Mouse (Mus musculus) cerebellum, adult 9-11 months (tissue): ENCODE measurements around the gene Agap3.

ENCODE experiments used
- DNase-seq: peaks from one replicate; pipeline ENCODE4 v3.0.0; 2022

The Agap3 gene

DNA sequence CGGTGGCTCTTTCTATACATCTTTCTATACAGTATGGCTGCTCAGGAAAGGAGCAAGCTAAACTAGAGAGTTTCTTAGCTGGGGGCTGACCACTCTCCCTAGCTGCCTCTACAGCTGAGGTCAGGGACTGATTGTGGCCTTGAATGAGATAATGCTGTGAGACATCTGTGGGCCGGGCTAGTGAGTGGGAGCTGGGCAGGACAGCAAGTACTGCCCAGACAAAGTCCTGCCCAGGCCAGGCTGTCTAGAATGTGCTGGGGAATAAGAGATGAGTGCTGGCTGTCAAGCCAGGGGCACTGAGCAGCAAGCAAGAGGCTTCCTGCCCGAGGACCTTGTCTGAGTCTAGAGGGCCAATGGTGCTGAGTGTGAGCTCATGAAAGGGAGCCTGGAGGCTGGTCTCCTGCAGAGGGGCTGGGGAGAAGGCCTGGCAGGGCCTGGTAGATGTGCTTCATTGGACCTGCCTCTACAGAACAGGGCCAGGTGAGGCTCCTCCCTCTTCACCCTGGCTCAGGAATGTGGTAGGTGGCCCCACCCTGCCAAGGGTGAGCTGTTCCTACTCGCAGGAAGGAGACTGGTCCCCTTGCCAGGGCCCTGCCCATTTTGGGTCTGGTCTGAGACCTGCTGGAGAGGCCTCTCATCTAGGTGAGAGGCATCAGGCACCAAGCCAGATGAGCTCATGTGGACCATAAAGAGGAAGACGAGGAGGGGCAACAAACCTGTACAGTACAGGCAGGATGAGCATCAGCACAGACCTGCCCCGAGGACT, 23.7 kb downstream of the Agap3 start:
- peak; percentile 73 for DNase-seq

DNA sequence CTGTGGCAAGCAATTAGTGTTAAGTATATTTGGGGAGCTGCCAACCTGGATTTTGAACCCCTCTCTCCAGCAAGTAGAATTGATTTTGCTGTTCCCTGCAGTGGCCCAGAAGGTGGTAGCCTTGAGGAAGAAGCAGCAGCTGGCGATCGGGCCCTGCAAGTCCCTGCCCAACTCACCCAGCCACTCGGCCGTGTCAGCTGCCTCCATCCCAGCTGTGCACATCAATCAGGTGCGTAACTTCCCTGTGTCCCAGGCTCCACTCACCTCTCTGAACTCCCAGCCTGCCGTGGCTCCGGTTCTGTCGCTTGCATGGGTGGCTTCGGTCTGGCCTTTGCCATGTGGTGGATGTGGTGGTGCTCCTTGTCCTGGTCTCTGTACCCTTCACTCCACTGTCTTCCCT, 25.9 kb downstream of the Agap3 start:
- DNase-seq = no peak

DNA sequence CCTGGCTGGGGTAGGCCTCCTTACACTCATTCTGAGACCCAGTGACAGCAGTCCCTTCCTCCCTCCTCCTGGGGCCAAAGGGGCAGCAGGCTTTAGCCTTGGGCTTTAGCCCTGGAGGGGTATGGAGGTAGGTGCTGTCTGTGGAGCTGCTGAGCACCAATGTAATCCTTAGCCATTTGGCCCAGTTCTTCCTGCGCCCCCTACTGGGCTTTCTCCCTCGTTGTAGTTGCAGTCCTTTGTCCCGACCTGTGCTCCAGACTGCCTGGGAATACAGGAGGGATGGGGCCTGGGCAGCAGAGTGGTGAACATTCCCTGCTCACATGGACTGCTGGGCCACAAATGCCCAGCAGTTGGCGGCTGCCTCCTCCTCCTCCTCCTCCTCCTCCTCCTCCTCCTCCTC, 29.7 kb downstream of the Agap3 start:
- peak; percentile 76 for DNase-seq

DNA sequence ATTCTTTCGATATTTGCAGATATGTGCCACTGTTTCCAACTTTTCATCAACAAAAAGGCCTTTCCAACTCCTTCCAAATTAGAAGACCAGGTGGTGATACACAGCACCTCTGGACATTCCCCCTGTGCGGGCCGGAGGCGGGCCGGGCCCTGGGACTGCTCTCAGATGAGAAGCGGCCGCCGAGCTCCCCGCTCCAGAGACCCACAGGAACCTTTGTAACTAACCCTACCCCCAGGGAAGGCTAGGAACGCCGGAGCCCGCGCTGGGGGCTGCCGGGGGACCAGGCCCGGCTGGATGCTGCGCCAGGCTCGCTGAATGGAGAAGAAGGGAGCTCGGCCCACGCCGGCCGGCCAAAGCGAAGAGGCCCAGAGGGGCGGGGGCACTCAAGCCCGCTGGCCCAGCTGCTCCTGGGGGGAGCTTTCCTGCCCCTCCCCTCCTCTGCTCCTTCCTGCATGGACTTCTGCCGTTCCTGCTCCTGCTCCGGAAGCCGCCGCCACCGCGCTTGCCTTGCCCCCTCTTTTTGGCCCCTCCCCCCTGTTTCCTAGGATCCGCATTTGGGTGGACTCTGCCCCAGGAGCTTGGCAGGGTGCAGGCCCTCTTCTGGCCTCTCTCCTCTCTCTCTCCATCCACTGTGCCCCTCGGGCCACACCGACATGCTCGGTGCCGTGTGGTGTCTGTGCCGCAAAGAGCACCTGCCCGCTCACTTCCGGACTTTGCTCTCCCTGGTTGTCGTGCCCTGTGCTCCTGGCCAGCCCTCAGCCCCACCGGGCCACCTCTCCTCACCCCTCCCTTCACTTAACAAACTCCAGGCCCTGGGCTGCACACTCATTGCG, 30.5 kb downstream of the Agap3 start:
- DNase-seq = peak; percentile 52

DNA sequence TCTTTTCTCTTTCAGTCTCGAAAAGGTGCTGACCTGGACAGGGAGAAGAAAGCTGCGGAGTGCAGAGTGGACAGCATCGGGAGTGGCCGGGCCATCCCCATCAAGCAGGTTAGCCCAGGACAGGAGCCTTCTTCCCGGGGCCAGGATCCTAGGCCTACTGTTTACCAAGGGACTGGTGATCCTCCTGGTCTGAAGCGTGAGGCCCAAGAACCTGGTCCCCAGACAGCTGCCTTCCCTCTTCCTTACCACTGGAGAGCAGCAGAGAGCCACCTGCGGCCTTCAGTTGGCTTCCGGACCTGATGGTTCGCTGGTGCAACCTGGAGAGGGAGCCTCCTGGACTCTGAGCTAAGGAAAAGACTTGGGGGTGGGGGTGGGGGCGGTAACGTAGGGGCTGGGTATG, 31.3 kb downstream of the Agap3 start:
- peak; percentile 81 for DNase-seq

DNA sequence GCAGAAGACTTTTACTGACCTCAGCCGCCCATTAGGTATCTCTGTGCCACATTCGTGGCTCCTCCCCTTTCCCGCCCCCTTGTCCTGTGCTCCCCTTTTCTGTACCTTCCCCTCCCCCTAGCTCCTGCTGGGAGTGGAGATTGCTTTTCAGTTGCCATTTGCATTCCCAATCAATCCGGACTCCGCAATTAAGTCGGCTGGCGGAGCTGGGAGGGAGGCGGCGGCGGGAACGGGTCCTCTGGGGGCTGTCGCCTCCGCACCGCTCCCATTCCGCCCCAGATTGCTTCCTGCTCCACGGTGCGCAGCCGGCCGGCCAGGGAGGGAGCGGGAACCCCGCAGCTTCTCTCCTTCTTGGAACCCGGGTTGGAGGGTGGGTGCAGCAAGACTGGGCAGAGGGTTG, 33.0 kb downstream of the Agap3 start:
- DNase-seq = peak; percentile 48

DNA sequence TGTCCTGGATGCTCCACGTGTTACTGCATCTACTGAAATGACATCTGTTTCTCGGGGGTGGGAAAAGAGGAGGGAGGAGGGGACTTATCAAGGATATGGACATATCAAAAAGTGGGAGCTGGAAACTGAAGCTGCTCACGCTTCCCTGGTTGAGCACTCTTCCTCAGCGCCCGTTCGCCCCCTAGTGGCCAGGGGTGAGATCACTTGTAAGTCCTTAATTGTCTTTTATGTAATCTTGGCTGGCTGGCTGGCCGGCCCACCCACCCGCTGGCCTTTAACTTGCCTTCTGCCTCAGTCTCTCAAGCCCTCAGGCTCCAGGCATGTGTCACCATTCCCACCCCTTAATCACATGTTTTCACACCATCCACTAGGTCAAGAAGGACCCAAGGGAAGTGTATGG, 34.1 kb downstream of the Agap3 start:
- peak; percentile 88 for DNase-seq

DNA sequence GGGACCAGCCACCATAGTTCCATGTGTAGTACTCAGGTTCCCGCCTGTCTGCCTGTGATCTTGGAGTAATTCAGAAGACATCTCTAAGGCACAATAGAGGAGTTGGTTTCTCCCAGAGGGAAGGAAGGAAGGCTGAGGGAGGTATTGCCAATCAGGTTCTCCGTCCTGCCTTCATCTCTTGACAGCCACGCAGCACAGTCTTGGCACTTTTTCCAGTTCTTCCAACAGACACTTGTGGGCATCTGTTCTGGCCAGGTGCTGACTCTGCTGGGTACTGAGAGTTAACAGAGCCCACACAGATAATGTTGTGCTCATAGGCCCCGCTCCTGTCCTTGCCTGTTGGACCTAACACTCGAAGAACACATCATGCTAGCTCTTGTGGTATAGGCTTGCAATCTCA, 34.8 kb downstream of the Agap3 start:
- peak; percentile 56 for DNase-seq

DNA sequence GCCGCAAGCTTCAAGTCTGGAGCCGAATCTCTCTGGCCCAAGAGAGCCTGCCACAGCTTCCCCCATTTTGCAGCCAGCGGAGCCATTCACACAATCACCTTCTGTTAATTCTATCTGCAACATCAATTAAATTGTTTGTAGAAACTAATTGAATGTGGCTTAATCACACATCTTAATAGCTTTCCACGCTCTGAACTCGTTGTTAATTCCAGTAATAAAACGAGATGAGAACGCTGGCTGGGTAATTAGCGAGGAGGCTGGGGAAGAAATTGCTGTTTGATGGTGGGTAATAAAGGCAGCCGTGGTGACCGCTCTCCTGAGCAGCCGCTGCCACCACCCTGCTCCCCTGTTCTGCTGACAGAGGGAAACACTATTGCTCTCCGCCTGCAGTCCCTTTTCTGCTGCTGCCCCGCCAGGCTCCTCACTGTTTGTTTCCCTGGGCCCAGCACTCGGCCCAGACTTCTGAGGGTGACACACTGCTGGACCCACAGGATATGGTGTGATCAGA, 38.5 kb downstream of the Agap3 start:
- DNase-seq = no peak

DNA sequence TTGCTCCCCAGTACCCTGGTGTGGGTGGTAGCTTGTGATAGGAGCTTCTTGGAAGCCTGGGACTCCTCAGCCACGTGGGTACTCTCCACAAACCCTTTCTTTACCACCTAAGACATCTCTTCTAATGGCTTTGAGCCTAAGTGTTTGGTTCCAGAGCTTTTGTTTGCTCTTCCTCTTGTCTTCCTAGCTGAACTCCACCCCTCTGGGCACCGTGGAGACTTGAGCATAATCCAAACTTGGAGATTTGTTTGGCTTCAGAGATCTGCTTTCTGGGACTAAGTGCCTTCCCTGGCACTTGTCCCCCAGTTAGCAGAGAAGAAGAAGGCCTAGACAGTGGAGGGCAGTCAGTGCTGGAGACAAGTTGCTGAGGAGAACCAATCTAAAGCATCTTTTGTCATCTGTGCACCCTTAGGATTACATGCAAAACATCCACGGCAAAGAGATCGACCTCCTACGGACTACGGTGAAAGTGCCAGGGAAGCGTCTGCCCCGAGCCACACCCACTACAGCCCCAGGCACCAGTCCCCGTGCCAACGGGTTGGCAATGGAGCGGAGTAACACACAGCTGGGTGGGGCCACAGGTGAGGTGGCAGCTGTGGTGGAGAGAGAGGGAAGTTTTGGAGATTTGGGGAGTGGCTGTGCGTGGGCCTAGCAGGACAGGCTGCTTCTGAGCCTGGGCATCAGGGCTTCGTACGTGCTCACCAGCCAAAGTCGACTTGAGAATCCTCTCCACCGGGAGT, 40.7 kb downstream of the Agap3 start:
- peak; percentile 21 for DNase-seq

DNA sequence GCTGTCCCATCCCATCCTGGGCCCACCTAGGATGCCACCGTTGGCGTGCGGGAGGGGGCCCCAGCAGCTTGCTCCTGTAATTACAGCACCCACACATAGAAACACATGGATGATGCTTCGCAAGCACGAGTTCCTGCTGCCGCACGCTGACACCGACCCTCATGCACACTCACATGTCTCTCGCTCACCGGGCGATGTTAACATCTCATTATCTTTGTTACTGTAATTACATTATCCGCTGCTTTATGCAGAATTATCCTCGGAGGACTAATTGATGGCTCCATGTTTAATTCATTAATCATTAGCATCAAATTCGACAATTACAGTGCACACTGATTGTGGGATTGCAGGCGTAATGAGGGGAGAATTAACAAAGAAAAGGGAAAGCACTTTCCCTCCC, 43.0 kb downstream of the Agap3 start:
- peak; percentile 11 for DNase-seq

DNA sequence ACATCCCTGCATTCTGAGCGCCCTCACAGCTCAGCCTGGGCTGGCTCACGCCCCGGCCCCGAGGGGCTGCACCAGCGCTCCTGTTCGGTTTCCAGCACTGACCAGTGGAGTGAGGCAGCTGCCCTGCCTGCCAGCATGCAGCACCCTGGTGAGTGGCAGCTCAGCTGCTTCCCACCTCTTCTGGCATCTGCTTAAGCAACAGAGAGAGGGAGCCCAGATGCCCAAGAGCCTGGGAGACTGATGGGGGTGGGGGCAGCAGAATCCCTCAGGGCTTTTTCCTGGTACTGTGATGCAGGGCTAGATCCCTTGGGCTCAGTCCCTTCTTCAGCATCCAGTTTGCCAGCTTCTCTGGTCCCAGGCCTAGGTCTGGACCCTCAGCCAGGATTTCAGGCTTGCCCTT, 44.8 kb downstream of the Agap3 start:
- peak; percentile 11 for DNase-seq

DNA sequence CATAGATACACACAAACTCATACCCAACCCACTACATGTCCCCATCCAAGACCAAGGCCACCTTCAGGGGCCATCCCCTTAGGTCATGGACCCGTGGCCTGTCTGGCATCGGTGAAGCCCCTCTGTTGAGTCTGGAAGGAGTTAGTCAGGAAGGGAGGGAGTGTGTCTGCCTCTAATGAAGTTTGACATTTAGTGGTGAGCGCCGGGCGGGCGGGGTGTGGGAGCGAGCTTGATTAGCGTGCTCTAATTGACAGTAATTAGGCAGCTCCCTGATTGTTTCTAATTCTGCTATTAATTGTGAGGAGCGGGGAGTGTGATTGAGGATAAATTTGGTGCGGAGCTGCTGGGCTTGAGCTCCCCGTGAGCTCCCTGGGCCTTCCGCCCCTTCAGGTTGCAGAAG, 45.5 kb downstream of the Agap3 start:
- DNase-seq = no peak

DNA sequence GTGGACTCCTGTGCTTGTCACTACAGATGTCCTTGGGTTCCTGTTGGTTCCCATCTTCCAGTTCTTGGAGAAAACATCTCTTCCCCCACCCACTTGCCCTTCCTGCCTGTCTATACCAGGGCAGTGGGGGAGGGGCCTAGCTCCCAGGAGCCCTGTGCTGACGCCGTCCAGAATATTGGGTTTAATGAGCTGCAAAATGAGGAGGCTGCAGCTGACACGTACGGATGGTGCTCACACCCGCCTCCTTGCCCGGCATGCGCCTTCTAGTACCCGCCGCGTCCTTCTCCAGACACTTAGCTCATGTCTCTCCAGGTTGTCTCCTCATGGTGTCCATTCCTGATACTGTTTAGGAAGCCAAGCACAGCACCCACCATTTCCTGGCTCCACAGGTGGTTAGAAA, 47.1 kb downstream of the Agap3 start:
- DNase-seq = peak; percentile 21

DNA sequence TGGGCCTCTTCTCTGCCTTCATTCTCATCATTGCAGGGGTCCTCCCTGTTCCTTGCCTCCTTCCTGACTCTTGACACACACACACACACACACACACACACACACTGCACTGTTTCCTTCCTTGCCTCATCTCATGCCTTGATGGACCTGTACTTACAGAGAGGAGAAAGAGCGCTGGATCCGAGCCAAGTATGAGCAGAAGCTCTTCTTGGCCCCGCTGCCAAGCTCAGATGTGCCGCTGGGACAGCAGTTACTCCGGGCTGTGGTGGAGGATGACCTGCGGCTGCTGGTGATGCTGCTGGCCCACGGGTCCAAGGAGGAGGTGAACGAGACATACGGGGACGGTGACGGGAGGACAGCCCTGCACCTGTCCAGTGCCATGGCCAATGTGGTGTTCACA, 48.9 kb downstream of the Agap3 start:
- DNase-seq = peak; percentile 46

DNA sequence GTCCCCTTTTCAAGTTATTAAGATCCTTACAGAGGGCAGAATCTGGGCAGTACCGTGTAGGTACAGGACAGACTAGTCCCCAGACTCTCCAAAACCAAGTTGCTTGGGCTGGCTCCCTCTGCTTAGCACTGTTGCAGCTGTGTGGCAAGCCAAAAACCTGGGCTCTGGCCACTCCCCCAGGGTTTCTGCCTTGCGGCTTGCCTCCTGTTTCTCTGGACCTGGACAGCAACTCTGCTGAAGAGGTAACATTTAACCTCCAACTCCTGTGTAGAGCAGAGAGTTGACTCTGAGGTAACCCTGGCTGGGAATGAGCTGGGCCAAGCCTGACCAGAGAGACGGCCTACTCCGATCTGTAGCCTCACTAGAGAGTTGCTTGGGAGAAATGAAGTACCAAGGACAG, 50.8 kb downstream of the Agap3 start:
- DNase-seq = no peak

DNA sequence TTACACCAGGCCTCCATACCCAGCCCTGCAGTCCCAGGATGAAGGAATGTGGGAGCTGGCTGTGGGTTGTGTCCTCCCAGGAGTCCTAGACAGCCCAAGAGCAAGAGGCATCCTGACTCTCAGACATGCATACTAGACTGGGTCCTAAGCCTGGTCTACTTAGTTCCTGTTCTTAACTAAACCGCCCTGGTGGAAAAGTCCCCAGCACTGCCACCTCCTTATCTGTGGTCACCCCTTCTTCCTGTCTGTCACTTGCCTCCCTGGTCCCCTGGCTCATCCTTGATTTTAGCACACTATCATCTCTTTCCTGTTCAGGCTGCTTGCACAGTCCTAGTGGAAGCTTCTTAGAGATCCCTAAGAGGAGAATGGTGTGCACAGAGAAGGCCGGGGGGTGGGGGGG, 53.5 kb downstream of the Agap3 start:
- no peak for DNase-seq

DNA sequence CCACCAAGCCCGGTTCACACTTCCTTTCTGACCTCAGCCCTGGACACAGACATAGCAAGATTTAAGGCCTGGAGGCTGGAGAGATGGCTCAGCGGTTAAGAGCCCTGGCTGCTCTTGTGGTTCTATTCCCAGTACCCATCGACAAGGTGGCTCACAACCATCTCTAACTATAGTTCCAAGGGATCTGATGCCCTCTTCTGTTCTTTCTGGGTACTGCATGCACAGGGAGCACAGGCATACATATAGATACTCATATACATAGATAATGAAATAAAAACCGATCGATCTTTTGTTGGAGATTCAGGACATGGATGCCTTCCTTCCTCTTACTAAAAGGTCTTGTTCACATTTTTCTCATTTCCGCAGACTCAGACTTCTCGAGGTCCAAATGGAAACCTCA, 56.4 kb downstream of the Agap3 start:
- DNase-seq = no peak

DNA sequence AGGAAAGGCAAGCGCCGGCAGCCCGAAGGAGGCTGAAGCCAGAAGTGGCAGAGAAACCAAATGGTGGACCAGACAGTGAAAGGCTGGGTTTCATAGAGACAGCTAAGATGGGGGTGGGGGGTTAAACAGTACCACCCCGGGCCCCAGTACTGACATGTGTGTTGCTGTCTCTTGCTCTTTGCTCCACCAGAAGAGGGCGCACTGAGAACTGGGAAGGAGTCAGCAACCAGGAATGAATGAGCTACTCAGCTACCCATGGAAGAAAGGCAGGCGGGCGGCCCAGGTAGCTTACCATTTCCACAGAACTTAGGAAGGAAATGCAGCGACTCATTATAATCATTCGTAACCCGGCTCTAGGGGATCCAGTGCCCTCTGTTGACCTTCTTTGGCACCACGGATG, 58.7 kb downstream of the Agap3 start:
- DNase-seq = no peak

DNA sequence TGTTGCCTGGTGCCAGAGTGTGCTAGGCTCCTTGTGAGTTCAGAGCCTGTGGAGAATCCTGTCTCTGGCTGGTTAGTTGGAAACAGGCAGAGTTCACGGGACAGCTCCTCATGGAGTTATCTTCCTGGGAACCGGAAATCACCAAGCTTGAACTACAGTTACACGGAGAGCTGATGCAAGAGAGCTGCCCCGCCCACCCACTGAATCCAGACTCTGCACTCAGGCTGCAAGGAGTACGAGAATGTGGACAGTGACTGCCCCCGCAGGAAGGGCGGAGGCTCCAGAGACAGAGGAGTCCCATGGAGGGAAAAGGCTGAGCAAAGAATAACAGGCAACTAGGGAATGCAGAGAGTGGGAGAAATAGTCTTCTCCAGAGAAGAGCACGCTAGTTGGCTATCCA, 60.3 kb downstream of the Agap3 start:
- DNase-seq = no peak

DNA sequence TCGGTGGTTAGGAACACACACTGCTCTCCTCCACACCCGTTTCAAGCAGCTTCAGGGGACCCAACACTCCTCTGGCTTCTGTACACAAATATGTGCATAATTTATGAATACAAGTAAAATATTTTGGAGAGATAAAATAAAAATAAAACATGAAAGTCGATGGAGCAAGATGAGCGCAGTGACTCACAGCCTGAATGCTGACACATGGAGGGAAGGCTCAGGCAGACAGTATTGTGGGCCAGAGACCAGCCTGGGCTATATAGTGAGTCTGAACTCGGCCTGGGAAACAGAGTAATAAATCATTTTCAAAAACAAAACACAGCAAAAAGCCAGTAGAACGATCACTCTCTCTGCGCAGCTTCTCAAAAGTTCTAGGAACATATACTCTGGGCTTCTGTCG, 69.4 kb downstream of the Agap3 start:
- DNase-seq = no peak

DNA sequence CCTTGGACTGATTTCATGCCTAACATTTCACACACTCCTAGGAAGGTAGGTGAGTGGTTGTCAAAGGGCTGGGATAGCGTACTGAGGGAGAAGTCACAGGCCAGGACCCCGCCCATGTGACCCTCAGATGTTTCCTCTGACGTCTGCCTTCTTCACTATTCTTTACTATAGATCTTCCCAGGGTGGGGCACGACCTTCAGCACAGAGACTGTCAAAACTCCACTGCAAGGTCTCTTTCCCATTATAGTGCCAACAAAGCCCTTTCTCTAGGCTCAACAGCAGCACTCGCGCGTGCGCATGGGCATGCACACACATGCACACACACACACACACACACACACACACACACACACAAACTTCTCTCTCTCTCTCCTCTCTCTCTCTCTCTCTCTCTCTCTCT, 71.8 kb downstream of the Agap3 start:
- DNase-seq = no peak

DNA sequence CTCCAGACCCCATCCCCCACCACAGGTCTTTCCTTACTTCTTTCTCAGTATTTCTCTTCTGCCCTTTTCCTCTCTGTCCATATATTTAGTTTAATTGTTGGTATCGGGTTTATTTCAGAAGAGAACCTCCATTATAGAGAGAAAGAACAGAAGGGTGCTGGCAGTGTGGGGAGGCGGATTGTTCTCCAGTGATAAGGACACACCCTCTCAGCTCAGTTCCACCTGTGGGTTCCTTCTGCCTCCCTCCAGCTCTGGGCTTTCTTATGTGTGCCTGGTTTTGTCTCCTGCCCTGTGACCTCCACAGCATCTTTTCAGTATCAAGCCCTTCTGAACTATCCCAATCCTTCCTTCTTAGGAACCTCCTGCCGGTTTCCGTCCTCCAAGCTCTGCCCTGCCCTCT, 72.5 kb downstream of the Agap3 start:
- no peak for DNase-seq
